Mouse (Mus musculus) G1E-ER4 (cell line): Measurements from ENCODE around the gene Crlf1. TPM values are rescaled to one million over a fixed set of nuclear protein-coding genes. Genes with fewer than 3 reads are reported as not detected.

Experiments
- GATA1 ChIP-seq: IDR thresholded peaks from one replicate; pipeline ENCODE4 v1.8.0; 2012; ENCODE audit warnings: low read length, inconsistent platforms
- polyA plus RNA-seq: library from polyadenylated mRNA; stranded (reverse); fragments of >175 nt; gene quantifications from 2 replicates; pipeline ENCODE4 v1.2.3, GENCODE M21; 2012

The Crlf1 gene
- polyA plus RNA-seq = not detected in 2 replicates

- no peak for TF ChIP-seq GATA1
These were observed at the start of gene Crlf1 for GRCm38 (mm10) chr8:70492664-70493640. Gene Crlf1 (plus strand): TSS chr8:70493158.

- no peak for TF ChIP-seq GATA1
These were observed 49.6 kb upstream of the Crlf1 start for GRCm38 (mm10) chr8:70443326-70443725.

- no peak for TF ChIP-seq GATA1
These were observed 47.0 kb upstream of the Crlf1 start for GRCm38 (mm10) chr8:70445988-70446387.

GRCm38 (mm10) chr8:70447639-70448420 lies 45.1 kb upstream of the Crlf1 start:
- TF ChIP-seq GATA1 = no peak

- TF ChIP-seq GATA1 = no peak
These were observed 40.6 kb upstream of the Crlf1 start for GRCm38 (mm10) chr8:70452196-70452966.

- TF ChIP-seq GATA1 = no peak
These were observed 39.1 kb upstream of the Crlf1 start for GRCm38 (mm10) chr8:70453852-70454251.

GRCm38 (mm10) chr8:70456996-70457395 lies 36.0 kb upstream of the Crlf1 start:
- no peak for TF ChIP-seq GATA1

GRCm38 (mm10) chr8:70457882-70458281 lies 35.1 kb upstream of the Crlf1 start:
- TF ChIP-seq GATA1 = no peak

- no peak for TF ChIP-seq GATA1
These were observed 34.5 kb upstream of the Crlf1 start for GRCm38 (mm10) chr8:70458462-70458861.

- no peak for TF ChIP-seq GATA1
These were observed 33.3 kb upstream of the Crlf1 start for GRCm38 (mm10) chr8:70459636-70460035.

GRCm38 (mm10) chr8:70460199-70460598 lies 32.8 kb upstream of the Crlf1 start:
- TF ChIP-seq GATA1 = no peak

GRCm38 (mm10) chr8:70460606-70461005 lies 32.4 kb upstream of the Crlf1 start:
- TF ChIP-seq GATA1 = no peak

- no peak for TF ChIP-seq GATA1
These were observed 31.0 kb upstream of the Crlf1 start for GRCm38 (mm10) chr8:70461765-70462515.

GRCm38 (mm10) chr8:70462516-70462813 lies 30.5 kb upstream of the Crlf1 start:
- TF ChIP-seq GATA1 = no peak

- no peak for TF ChIP-seq GATA1
These were observed 29.7 kb upstream of the Crlf1 start for GRCm38 (mm10) chr8:70463306-70463705.
